Comparison of ENCODE assay signal across 37 mouse cellular contexts in the genomic region with DNA sequence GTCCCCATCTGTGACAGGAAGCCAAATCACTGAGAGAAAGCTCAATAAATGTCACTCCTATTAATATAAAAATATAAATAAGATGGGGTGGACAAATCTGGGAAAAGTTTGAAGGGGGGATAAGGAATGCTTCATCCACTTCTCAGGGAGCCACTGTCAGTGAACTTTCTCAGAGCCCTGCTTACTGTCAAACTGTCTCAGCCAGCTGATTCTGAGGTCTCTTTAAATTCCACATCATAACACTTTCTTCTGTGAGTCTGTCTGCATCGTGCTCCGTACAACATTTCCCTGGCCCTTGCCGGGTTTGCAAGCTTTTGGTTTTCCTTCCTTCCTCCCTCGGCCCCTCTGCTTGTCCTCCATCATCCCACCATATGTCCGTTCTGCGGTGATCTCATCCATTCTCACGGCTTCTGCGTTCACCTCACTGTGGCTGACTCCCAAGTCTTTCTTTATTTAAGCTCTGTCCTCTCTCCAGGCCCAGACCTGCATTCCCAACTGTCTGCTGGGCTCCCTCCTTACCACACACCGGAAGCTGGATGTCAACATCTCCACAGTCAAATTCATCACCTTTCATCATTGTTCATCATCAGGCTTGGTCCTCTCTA. TPM values are rescaled to one million over a fixed set of nuclear protein-coding genes. Genes with fewer than 3 reads are reported as not detected.
A peak's percentile ranks its signal among the peaks of the same experiment; 100 is the strongest.
DNase-seq lines count a peak whose midpoint lies in the region; ATAC-seq and TF ChIP-seq lines count a peak whose summit lies in the region.
"Had no signal": no experiment of that assay in that cellular context is flagged by ENCODE, and none has a peak within 500 bp of the region (broad histone marks: within the 10 kb centered on the region; RNA-seq: fewer than 3 reads in every experiment).

No protein-coding gene starts in this region.

- H3K9me3 ChIP-seq in heart, embryonic 13.5 days, result no peaks in the 10 kb centered on the region
- H3K9me3 ChIP-seq in stomach, embryonic 14.5 days (ENCODE audit: control insufficient read depth, low read depth, low read length), result peaks cover 6% of the 10 kb centered on the region; the same call in 1 of the 2 replicates
- H3K9me3 ChIP-seq in stomach, postnatal 0 days (ENCODE audit: control insufficient read depth, low read length), result no peaks in the 10 kb centered on the region
- H3K9me3 ChIP-seq in intestine, embryonic 16.5 days (ENCODE audit: control insufficient read depth, low read length), result no peaks in the 10 kb centered on the region
- H3K9me3 ChIP-seq: embryonic facial prominence, embryonic 15.5 days; forebrain, embryonic 15.5 days had no signal

- intact Hi-C loops in left cerebral cortex, postnatal 25 days (cut with DNase I), result no loop called here

- H3K4me2 ChIP-seq in heart, embryonic 13.5 days, result peak overlapping the region; percentile 28
- 0 out of 2 replicates have a peak overlapping the region, but pooled peaks have one; percentile 2 for H3K4me2 ChIP-seq in stomach, embryonic 14.5 days (replicated peaks; ENCODE audit: low read depth, low read length)
- H3K4me2 ChIP-seq in stomach, postnatal 0 days (replicated peaks; ENCODE audit: low read depth), result no peak overlapping the region
- H3K4me2 ChIP-seq in intestine, embryonic 16.5 days (ENCODE audit: low read depth, low read length), result no peak overlapping the region
- H3K4me2 ChIP-seq: embryonic facial prominence, embryonic 15.5 days; forebrain, embryonic 12.5 days; forebrain, embryonic 15.5 days; heart, embryonic 11.5 days; hindbrain, embryonic 14.5 days had no signal

- no peak for TF ChIP-seq EP300 in stomach, postnatal 0 days (optimal IDR thresholded peaks at IDR 0.05)

- no peaks in the 10 kb centered on the region for H3K36me3 ChIP-seq in heart, embryonic 13.5 days
- H3K36me3 ChIP-seq in stomach, embryonic 14.5 days (ENCODE audit: control insufficient read depth, insufficient read depth, low read length), result no peaks in the 10 kb centered on the region
- H3K36me3 ChIP-seq in stomach, postnatal 0 days (ENCODE audit: control insufficient read depth, insufficient read depth, low read length), result no peaks in the 10 kb centered on the region
- H3K36me3 ChIP-seq in intestine, embryonic 16.5 days (ENCODE audit: control insufficient read depth, insufficient read depth, low read length), result no peaks in the 10 kb centered on the region
- H3K36me3 ChIP-seq: embryonic facial prominence, embryonic 15.5 days; forebrain, embryonic 12.5 days; forebrain, embryonic 15.5 days had no signal

- H3K27ac ChIP-seq in heart, embryonic 13.5 days (replicated peaks), result peak overlapping the region; percentile 29; the same call in 1 of the 2 replicates
- peak overlapping the region; percentile 95 for H3K27ac ChIP-seq in stomach, embryonic 14.5 days (ENCODE audit: low read length)
- H3K27ac ChIP-seq in stomach, postnatal 0 days (replicated peaks), result no peak overlapping the region
- H3K27ac ChIP-seq in intestine, embryonic 16.5 days (ENCODE audit: low read length), result 0 out of 2 replicates have a peak overlapping the region, but pooled peaks have one; percentile 12
- H3K27ac ChIP-seq: embryonic facial prominence, embryonic 15.5 days; forebrain, embryonic 12.5 days; forebrain, embryonic 15.5 days; hindbrain, embryonic 14.5 days; hindbrain, postnatal 0 days had no signal

- no peaks in the 10 kb centered on the region for H3K27me3 ChIP-seq in heart, embryonic 13.5 days (replicated peaks)
- H3K27me3 ChIP-seq in stomach, embryonic 14.5 days (ENCODE audit: control insufficient read depth, insufficient read depth, low read length), result no peaks in the 10 kb centered on the region
- H3K27me3 ChIP-seq in stomach, postnatal 0 days (ENCODE audit: control insufficient read depth, insufficient read depth, low read length), result no peaks in the 10 kb centered on the region
- no peaks in the 10 kb centered on the region for H3K27me3 ChIP-seq in intestine, embryonic 16.5 days (replicated peaks; ENCODE audit: control insufficient read depth, insufficient read depth, low read length)
- H3K27me3 ChIP-seq: embryonic facial prominence, embryonic 15.5 days; forebrain, embryonic 12.5 days; forebrain, embryonic 15.5 days had no signal

- no peak for DNase-seq in heart, adult 9 months (ENCODE audit: low spot score in 2 of 2)
- no peak for DNase-seq in stomach, postnatal 0 days (ENCODE audit: low spot score)
- DNase-seq in lung, postnatal 14 days, result no peak
- DNase-seq in left cerebral cortex, postnatal 25 days (ENCODE audit: low spot score in 2 of 2), result no peak
- DNase-seq: adrenal gland, adult 8-10 months; adrenal gland, postnatal 25 days; cerebellum, adult 11-12 months; cerebellum, adult 8-10 months; cerebellum, postnatal 10 days; cerebellum, postnatal 36 days; embryo, embryonic 11 days; gastrocnemius, postnatal 25 days; heart, adult 18-20 months; heart, postnatal 14 days; heart, postnatal 4 days had no signal

- peaks cover 14% of the 10 kb centered on the region for H3K4me1 ChIP-seq in heart, embryonic 13.5 days
- H3K4me1 ChIP-seq in stomach, embryonic 14.5 days (ENCODE audit: control insufficient read depth, insufficient read depth, low read length), result peaks cover 15% of the 10 kb centered on the region; the same call in 1 of the 2 replicates
- H3K4me1 ChIP-seq in stomach, postnatal 0 days (replicated peaks; ENCODE audit: control insufficient read depth, insufficient read depth), result 0 out of 2 replicates have a peak, but pooled peaks cover 2% of the 10 kb centered on the region
- H3K4me1 ChIP-seq in intestine, embryonic 16.5 days (ENCODE audit: control insufficient read depth, insufficient read depth, low read length), result no peaks in the 10 kb centered on the region
- H3K4me1 ChIP-seq: forebrain, embryonic 12.5 days; forebrain, embryonic 15.5 days had no signal

- no peak for TF ChIP-seq CTCF in stomach, postnatal 0 days (IDR thresholded peaks at IDR 0.05; ENCODE audit: low read depth)

- H3K4me3 ChIP-seq in heart, embryonic 13.5 days, result no peak overlapping the region
- no peak overlapping the region for H3K4me3 ChIP-seq in stomach, embryonic 14.5 days (ENCODE audit: low read depth, low read length)
- H3K4me3 ChIP-seq in stomach, postnatal 0 days (ENCODE audit: low read depth, low read length), result no peak overlapping the region
- H3K4me3 ChIP-seq in intestine, embryonic 16.5 days (ENCODE audit: low read length), result no peak overlapping the region
- H3K4me3 ChIP-seq: embryonic facial prominence, embryonic 15.5 days; erythroblast, embryonic 14.5 days; forebrain, embryonic 12.5 days; forebrain, embryonic 15.5 days had no signal

- WGBS in heart, embryonic 13.5 days, result 46% methylated on average over 9 of the region's 9 CpGs
- 26% methylated on average over 9 of the region's 9 CpGs for WGBS in stomach, embryonic 14.5 days
- 42% methylated on average over 9 of the region's 9 CpGs for WGBS in stomach, postnatal 0 days
- WGBS in intestine, embryonic 16.5 days, result 46% methylated on average over 9 of the region's 9 CpGs

- no peak overlapping the region for H3K9ac ChIP-seq in heart, embryonic 13.5 days
- no peak overlapping the region for H3K9ac ChIP-seq in stomach, embryonic 14.5 days (replicated peaks; ENCODE audit: low read depth, low read length)
- H3K9ac ChIP-seq in stomach, postnatal 0 days (ENCODE audit: low read length), result no peak overlapping the region
- H3K9ac ChIP-seq in intestine, embryonic 16.5 days (ENCODE audit: low read depth, low read length), result no peak overlapping the region
- H3K9ac ChIP-seq: embryonic facial prominence, embryonic 15.5 days; forebrain, embryonic 12.5 days; forebrain, embryonic 15.5 days; hindbrain, embryonic 14.5 days had no signal

- no peak for ATAC-seq in heart, embryonic 13.5 days (ENCODE audit: extremely low read depth, insufficient number of reproducible peaks, low FRiP score, low TSS enrichment)
- ATAC-seq in stomach, embryonic 14.5 days (ENCODE audit: insufficient number of reproducible peaks, insufficient read depth, low FRiP score, low read depth), result peak; percentile 71; the same call in 1 of the 2 replicates
- no peak for ATAC-seq in stomach, postnatal 0 days (ENCODE audit: low FRiP score, low TSS enrichment)
- ATAC-seq in intestine, embryonic 16.5 days, result 0 out of 2 replicates have a peak, but pooled peaks have one; percentile 26
- ATAC-seq: activated CD4-positive, CD25-positive, alpha-beta regulatory T cell, adult 4 months; CD4-positive, CD25-positive, alpha-beta regulatory T cell, adult 4 months; forebrain, embryonic 15.5 days; hindbrain, postnatal 0 days; inflammation-experienced regulatory T-cells, adult 6 months had no signal

RNA-seq across cellular contexts. Expression of gene Gfra1, which starts 26.8 kb away (rescaled TPM):
- polyA plus RNA-seq in heart, embryonic 13.5 days (2015; fragmentation: Nextera tagmentation; extraction: Ambion mirVana), result 6.1 and 6.6 TPM in 2 replicates
- polyA plus RNA-seq in stomach, embryonic 14.5 days (2014; fragmentation: Nextera tagmentation; extraction: Ambion mirVana), result 63.7 and 66.3 TPM in 2 replicates
- 7.7 and 9.1 TPM in 2 replicates for polyA plus RNA-seq in stomach, postnatal 0 days (2015; fragmentation: Nextera tagmentation; extraction: Ambion mirVana)
- 12.9 and 13.3 TPM in 2 replicates for polyA plus RNA-seq in intestine, embryonic 16.5 days (2015; fragmentation: Nextera tagmentation; extraction: Ambion mirVana)
- 10 to 100 TPM; 30.6 to 40.2 TPM for total RNA-seq in left cerebral cortex, postnatal 25 days (2021)
- total RNA-seq: MEL had no signal
- polyA plus RNA-seq: erythroblast, embryonic 14.5 days had no signal

RNA-seq across cellular contexts. Expression of gene Ccdc172, which starts 29.3 kb away (rescaled TPM):
- not detected in 2 replicates for polyA plus RNA-seq in heart, embryonic 13.5 days (2015; fragmentation: Nextera tagmentation; extraction: Ambion mirVana)
- not detected in 2 replicates for polyA plus RNA-seq in stomach, embryonic 14.5 days (2014; fragmentation: Nextera tagmentation; extraction: Ambion mirVana)
- polyA plus RNA-seq in stomach, postnatal 0 days (2015; fragmentation: Nextera tagmentation; extraction: Ambion mirVana), result not detected in 2 replicates
- polyA plus RNA-seq in intestine, embryonic 16.5 days (2015; fragmentation: Nextera tagmentation; extraction: Ambion mirVana), result not detected in 2 replicates
- not detected for total RNA-seq in left cerebral cortex, postnatal 25 days (2021)
- total RNA-seq: adrenal gland, adult 8-10 months; adrenal gland, postnatal 25 days; gastrocnemius, adult 8-10 months; gastrocnemius, postnatal 25 days; heart, adult 18-20 months; heart, postnatal 14 days; heart, postnatal 4 days; hindbrain, postnatal 0 days; MEL had no signal
- polyA plus RNA-seq: activated CD4-positive, CD25-positive, alpha-beta regulatory T cell, adult 4 months; brain, embryonic 14.5 days; C2C12; CD4-positive, CD25-positive, alpha-beta regulatory T cell, adult 4 months; cortical plate, adult 2 months; embryonic facial prominence, embryonic 11.5 days; embryonic facial prominence, embryonic 15.5 days; erythroblast, embryonic 14.5 days; forebrain, embryonic 12.5 days; forebrain, embryonic 15.5 days; gonadal fat pad, adult 2 months; heart, embryonic 11.5 days; heart, embryonic 16.5 days; hindbrain, embryonic 11.5 days; hindbrain, embryonic 14.5 days; hindbrain, postnatal 0 days; inflammation-experienced regulatory T-cells, adult 6 months had no signal

Comparison
In these comparisons a context has a peak if more than half of its experiments do, and no peak if none do; other contexts are left out.
1. ATAC-seq: peak in stomach, embryonic 14.5 days (single experiment) and intestine, embryonic 16.5 days (single experiment); none in heart, embryonic 13.5 days (single experiment) and stomach, postnatal 0 days (single experiment).
2. H3K4me2 ChIP-seq: peak in heart, embryonic 13.5 days (single experiment) and stomach, embryonic 14.5 days (single experiment); none in stomach, postnatal 0 days (single experiment) and intestine, embryonic 16.5 days (single experiment).